Mouse (Mus musculus) embryonic facial prominence, embryonic 15.5 days (tissue): Measurements from ENCODE around the gene Slc16a3. TPM values are rescaled to one million over a fixed set of nuclear protein-coding genes. Genes with fewer than 3 reads are reported as not detected.
A peak's percentile ranks its signal among the peaks of the same experiment; 100 is the strongest.

ENCODE experiments used
- ATAC-seq: fragments of 200-750 bp; cut with Nextera tagmentation; 2 replicates; pipeline ENCODE4 v1.8.0; 2017; ENCODE audit warnings: low read depth, moderate TSS enrichment; ENCODE audit not compliant: insufficient number of reproducible peaks, low FRiP score, low TSS enrichment
- H3K27ac ChIP-seq: fragments of 300-500 bp; sonication (generic); replicated peaks from 2 replicates; pipeline ENCODE4 v1.5.1; 2015; ENCODE audit warnings: mild to moderate bottlenecking, inconsistent platforms
- H3K27me3 ChIP-seq: fragments of 300-500 bp; sonication (generic); 2 replicates; pipeline ENCODE4 v1.6.1; 2015; ENCODE audit warnings: inconsistent platforms
- H3K36me3 ChIP-seq: fragments of 300-500 bp; sonication (generic); 2 replicates; pipeline ENCODE4 v1.6.1; 2015; ENCODE audit warnings: mild to moderate bottlenecking, inconsistent platforms
- H3K4me1 ChIP-seq: fragments of 300-500 bp; sonication (generic); 2 replicates; pipeline ENCODE4 v1.6.1; 2015; ENCODE audit warnings: inconsistent platforms
- H3K4me2 ChIP-seq: fragments of 300-500 bp; sonication (generic); replicated peaks from 2 replicates; pipeline ENCODE4 v1.6.1; 2015; ENCODE audit warnings: mild to moderate bottlenecking, inconsistent platforms
- H3K4me3 ChIP-seq: fragments of 300-500 bp; sonication (generic); replicated peaks from 2 replicates; pipeline ENCODE4 v1.5.1; 2015; ENCODE audit warnings: mild to moderate bottlenecking, inconsistent platforms
- H3K9ac ChIP-seq: fragments of 300-500 bp; sonication (generic); 2 replicates; pipeline ENCODE4 v1.6.1; 2015; ENCODE audit warnings: inconsistent platforms
- H3K9me3 ChIP-seq: fragments of 300-500 bp; sonication (generic); replicated peaks from 2 replicates; pipeline ENCODE4 v1.6.1; 2016; ENCODE audit warnings: inconsistent platforms
- WGBS: fragments of 180-500 bp; shearing (Covaris S2); methylation state at CpG from one replicate; pipeline ENCODE4 v1.1.7; 2015; 5-methylcytosine and 5-hydroxymethylcytosine counted together
- polyA plus RNA-seq: library from polyadenylated mRNA; unstranded; fragments of >200 nt; fragmentation: Nextera tagmentation; extraction: Ambion mirVana; gene quantifications from 2 replicates; pipeline ENCODE4 v1.2.1, GENCODE M21; 2015

Slc16a3 gene
- 67.2 and 72.2 TPM in 2 replicates for polyA plus RNA-seq

DNA sequence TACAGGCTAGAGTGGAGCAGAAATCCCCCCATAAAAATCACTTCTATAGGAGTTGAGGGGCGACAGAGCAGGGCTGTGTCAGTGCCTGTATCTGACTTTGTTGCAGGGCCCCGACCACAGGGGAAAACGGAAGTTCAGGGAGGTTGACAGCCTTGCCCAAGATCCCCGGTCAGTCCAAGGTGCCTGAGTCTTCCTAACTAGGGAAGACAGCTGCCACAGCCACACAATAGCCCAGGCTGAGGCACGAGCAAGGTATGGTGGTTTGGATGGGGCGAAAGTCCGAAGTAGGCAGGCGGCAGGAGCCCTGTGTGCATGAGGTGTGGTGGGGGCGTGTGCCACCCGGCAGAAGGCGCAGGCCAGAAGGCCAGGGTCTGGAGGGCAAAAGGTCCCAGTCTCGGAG, at the start of gene Slc16a3:
Slc16a3 (plus strand) TSS at position 153 of the 400 bp plus-strand sequence.
- no peaks in the 10 kb centered on the region for H3K36me3 ChIP-seq
- H3K4me1 ChIP-seq: peaks cover 46% of the 10 kb centered on the region
- H3K4me2 ChIP-seq: peak within 1 kb of the TSS; percentile 79
- peak within 1 kb of the TSS; percentile 58 for H3K4me3 ChIP-seq
- no peak for ATAC-seq
- 20% methylated on average over 12 of the region's 12 CpGs for WGBS
- peaks cover 13% of the 10 kb centered on the region; the same call in 1 of the 2 replicates for H3K27me3 ChIP-seq
- peak within 1 kb of the TSS; percentile 18 for H3K9ac ChIP-seq
- peak within 1 kb of the TSS; percentile 40; the same call in 1 of the 2 replicates for H3K27ac ChIP-seq
- H3K9me3 ChIP-seq: no peaks in the 10 kb centered on the region

DNA sequence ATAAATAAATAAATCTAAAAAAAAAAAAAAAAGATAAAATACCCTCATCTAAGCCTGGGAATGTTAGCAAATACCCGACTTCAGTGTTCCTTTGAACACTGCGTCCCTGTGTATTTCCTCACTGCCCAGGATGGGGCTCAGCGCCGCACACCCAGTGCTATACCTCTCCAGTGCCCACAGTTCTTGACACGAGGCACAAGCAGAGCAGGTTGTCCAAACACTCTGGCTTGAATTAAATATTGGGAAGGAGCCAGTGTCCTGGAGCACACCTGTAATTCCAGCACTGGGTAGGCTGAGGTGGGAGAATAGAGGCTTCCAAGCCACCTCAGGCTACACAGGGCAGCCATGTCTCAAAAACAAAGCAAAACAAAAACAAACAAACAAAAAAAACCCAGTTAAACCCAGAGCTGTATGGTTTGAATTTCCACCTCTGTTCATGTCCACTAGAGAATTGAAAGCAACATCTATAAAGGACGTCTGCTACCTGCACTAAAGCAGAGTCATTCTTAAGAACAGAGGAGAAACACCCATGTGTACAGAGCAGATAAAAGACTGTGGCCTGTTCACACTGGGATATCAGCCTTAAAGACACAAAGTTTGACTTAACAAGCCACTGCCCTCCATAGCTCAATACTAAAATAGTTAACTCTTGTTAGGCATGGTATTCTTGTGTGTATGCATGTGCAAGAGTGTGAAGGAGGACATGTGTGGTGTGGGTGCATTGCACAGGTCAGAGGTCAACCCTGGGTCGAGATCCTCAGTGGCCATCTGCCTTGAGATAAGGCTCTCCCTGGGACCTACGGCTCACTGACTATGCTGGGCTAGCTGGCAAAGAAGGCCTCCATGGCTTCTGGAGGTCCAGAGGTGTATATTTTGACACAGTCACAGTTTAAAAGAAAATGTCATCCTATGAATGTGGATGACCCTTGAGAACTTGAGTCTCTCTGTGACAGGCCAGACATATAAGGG, 47.7 kb upstream of the Slc16a3 start:
- Histone ChIP-seq H3K4me1 (no peaks in the 10 kb centered on the region), H3K36me3 (peaks cover 14% of the 10 kb centered on the region; the same call in 1 of the 2 replicates), H3K9ac (no peak overlapping the region), H3K27ac (no peak overlapping the region), H3K9me3 (no peaks in the 10 kb centered on the region), H3K4me3 (no peak overlapping the region), H3K4me2 (no peak overlapping the region), H3K27me3 (no peaks in the 10 kb centered on the region)
- no peak for ATAC-seq
- 85% methylated on average over 8 of the region's 8 CpGs for WGBS

DNA sequence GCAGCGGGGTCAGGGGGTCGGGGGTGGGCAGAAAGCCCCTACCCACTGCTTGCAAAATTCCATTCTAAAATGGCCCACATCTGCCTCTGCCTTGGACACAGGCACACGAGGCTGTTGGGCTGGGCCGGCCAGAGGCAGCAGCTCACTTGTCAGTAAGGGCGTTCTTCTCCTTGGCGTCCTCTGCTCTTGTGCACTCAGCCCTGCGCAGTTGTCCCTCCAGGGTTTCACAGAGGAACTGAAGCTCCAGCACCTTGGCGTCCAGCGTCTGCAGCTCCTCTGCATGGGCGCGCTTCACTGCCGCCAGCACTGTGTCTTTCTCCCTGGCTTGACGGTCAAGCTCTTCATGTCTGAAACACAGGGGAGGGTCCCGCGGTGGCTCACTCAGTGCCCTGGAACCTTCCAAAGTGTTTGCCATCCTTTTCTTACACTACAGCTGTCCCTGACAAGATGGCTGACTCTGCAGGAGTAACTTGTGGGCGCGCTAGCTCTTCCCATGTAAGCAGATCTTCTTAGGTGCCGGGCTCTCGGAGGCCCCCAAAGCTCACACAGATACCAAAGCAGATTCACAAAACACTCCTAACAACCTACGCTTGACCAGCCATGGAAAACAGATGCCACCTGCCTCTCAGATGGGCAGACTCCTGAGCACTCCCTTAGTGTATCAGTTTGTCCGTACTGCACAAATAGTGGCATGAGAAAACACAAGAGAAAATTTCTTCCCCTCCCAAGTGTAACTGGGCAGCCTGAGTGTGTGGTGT, 46.4 kb upstream of the Slc16a3 start:
- H3K4me2 ChIP-seq: no peak overlapping the region
- H3K27me3 ChIP-seq: no peaks in the 10 kb centered on the region
- H3K36me3 ChIP-seq: 0 out of 2 replicates have a peak, but pooled peaks cover 8% of the 10 kb centered on the region
- H3K27ac ChIP-seq: no peak overlapping the region
- 81% methylated on average over 21 of the region's 21 CpGs for WGBS
- no peak overlapping the region for H3K9ac ChIP-seq
- no peak overlapping the region for H3K4me3 ChIP-seq
- no peaks in the 10 kb centered on the region for H3K9me3 ChIP-seq
- ATAC-seq: no peak
- H3K4me1 ChIP-seq: no peaks in the 10 kb centered on the region

DNA sequence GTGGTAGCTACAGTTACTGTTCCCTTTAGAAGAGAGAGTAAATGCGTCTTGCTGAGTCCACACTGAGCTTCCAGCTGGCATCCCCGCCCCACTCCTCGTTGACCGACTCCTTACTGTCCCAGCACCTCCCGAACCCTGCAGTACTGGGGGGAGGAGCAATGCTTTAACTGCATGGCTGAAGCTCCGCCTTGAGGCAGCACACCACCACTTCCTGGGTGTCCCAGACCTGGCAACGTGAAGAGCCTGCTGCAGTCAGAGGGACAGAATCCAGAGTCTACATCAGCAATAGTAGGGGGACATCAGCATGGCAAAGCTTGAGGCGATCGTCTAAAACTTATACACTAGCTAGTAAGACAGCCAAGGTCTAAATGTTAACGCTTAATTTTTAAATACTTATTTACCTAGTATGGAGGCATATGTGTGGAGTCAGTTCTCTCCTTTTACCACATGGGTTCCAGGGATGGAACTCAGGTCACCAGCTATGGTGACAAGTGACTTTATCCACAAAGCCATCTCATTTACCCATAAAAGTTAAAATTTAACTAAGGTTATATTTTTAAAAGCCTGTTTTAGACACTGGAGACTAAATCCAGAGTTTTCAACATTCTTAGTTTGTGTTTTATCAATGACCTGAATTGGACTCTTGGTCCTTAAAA, 45.7 kb upstream of the Slc16a3 start:
- Histone ChIP-seq H3K27ac (no peak overlapping the region), H3K4me1 (no peaks in the 10 kb centered on the region), H3K27me3 (no peaks in the 10 kb centered on the region), H3K9me3 (no peaks in the 10 kb centered on the region), H3K9ac (no peak overlapping the region), H3K4me2 (no peak overlapping the region), H3K36me3 (0 out of 2 replicates have a peak, but pooled peaks cover 5% of the 10 kb centered on the region), H3K4me3 (no peak overlapping the region)
- 59% methylated on average over 10 of the region's 10 CpGs for WGBS
- no peak for ATAC-seq

- Histone ChIP-seq H3K27ac (no peak overlapping the region), H3K36me3 (0 out of 2 replicates have a peak, but pooled peaks cover 4% of the 10 kb centered on the region), H3K4me1 (no peaks in the 10 kb centered on the region), H3K9ac (no peak overlapping the region), H3K4me2 (no peak overlapping the region), H3K4me3 (no peak overlapping the region), H3K9me3 (no peaks in the 10 kb centered on the region), H3K27me3 (no peaks in the 10 kb centered on the region)
- ATAC-seq: no peak
- WGBS: 79% methylated on average over 24 of the region's 24 CpGs
These were observed 45.0 kb upstream of the Slc16a3 start for GRCm38 (mm10) chr11:120903159-120903850.

GRCm38 (mm10) chr11:120904561-120904960, 43.7 kb upstream of the Slc16a3 start:
- no peaks in the 10 kb centered on the region for H3K4me1 ChIP-seq

GRCm38 (mm10) chr11:120905430-120905873, 42.8 kb upstream of the Slc16a3 start:
- Histone ChIP-seq H3K4me1 (no peaks in the 10 kb centered on the region), H3K27me3 (no peaks in the 10 kb centered on the region), H3K9me3 (no peaks in the 10 kb centered on the region), H3K4me3 (no peak overlapping the region), H3K4me2 (no peak overlapping the region), H3K9ac (no peak overlapping the region), H3K36me3 (0 out of 2 replicates have a peak, but pooled peaks cover 4% of the 10 kb centered on the region), H3K27ac (no peak overlapping the region)
- ATAC-seq: peak; percentile 43; the same call in 1 of the 2 replicates
- WGBS: 25% methylated on average over 1 of the region's 1 CpGs

More at GRCm38 (mm10) chr11:120904561-120904960, 43.7 kb upstream of the Slc16a3 start:
- Histone ChIP-seq H3K4me2 (no peak overlapping the region), H3K36me3 (0 out of 2 replicates have a peak, but pooled peaks cover 4% of the 10 kb centered on the region), H3K9me3 (no peaks in the 10 kb centered on the region), H3K27me3 (no peaks in the 10 kb centered on the region), H3K4me3 (no peak overlapping the region), H3K9ac (no peak overlapping the region), H3K27ac (no peak overlapping the region)
- no peak for ATAC-seq
- WGBS: 95% methylated on average over 3 of the region's 3 CpGs

DNA sequence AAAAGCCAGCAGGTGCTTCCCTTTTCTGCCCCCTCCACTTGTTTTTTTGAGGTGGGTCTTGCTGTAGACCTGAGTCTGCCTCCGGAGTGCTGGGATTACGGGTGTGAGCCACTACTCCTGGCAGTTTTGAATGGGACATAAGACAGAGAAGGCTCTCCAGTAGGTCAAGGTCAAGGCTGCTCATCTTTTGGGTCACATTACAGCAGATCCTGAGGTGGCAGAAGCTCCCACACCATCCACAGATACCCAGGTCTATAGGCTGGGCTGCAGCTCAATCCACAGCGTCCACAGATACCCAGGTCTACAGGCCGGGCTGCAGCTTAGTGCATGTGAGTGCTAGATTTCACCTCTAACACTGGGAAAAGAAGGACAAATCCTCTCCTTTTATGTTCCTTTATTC, 34.5 kb upstream of the Slc16a3 start:
- Histone ChIP-seq H3K27me3 (no peaks in the 10 kb centered on the region), H3K9me3 (no peaks in the 10 kb centered on the region), H3K4me3 (no peak overlapping the region), H3K4me1 (no peaks in the 10 kb centered on the region), H3K36me3 (peaks cover 20% of the 10 kb centered on the region), H3K9ac (no peak overlapping the region), H3K27ac (no peak overlapping the region), H3K4me2 (no peak overlapping the region)
- no peak for ATAC-seq
- WGBS: 97% methylated on average over 4 of the region's 4 CpGs

GRCm38 (mm10) chr11:120916477-120916876, 31.8 kb upstream of the Slc16a3 start:
- Histone ChIP-seq H3K4me1 (no peaks in the 10 kb centered on the region), H3K9ac (no peak overlapping the region), H3K4me3 (no peak overlapping the region), H3K36me3 (peaks cover 39% of the 10 kb centered on the region), H3K9me3 (no peaks in the 10 kb centered on the region), H3K27me3 (no peaks in the 10 kb centered on the region), H3K27ac (no peak overlapping the region), H3K4me2 (no peak overlapping the region)
- no peak for ATAC-seq
- 63% methylated on average over 3 of the region's 3 CpGs for WGBS

DNA sequence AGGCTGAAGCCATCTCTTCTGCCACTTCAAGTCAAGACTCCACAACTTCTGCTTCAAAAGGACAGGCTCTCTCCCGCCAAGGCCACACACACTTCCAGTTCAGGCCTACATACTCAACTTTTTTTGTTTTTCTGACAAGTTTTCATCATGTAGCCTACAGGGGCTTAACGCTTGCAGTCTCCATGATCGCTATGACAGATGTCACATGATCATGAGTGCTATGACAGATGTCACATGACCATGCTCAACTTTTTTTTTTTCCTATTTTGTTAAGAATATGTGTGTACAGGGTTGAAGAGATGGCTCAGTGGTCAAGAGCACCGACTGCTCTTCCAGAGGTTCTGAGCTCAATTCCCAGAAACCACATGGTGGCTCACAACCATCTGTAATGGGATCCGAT, 30.5 kb upstream of the Slc16a3 start:
- H3K4me1 ChIP-seq: no peaks in the 10 kb centered on the region
- no peak for ATAC-seq
- H3K9ac ChIP-seq: no peak overlapping the region
- H3K4me2 ChIP-seq: no peak overlapping the region
- no peak overlapping the region for H3K27ac ChIP-seq
- peaks cover 42% of the 10 kb centered on the region for H3K36me3 ChIP-seq
- H3K4me3 ChIP-seq: no peak overlapping the region
- no peaks in the 10 kb centered on the region for H3K9me3 ChIP-seq
- no peaks in the 10 kb centered on the region for H3K27me3 ChIP-seq
- WGBS: 94% methylated on average over 5 of the region's 5 CpGs
